Mouse (Mus musculus) telencephalon, adult 2 months (tissue): ENCODE measurements around the gene Zfp991.
"Not testable (repeated sequence)": the region's sequence is repeated elsewhere in the genome, so short reads cannot be mapped to it uniquely, and the experiment has no call there.

ENCODE experiments used
- DNase-seq: peaks from one replicate; pipeline ENCODE4 v3.0.0-alpha.2; 2011; ENCODE audit warnings: low read depth, low spot score

Gene Zfp991

GRCm38 (mm10) chr4:147131837-147132459 is at the start of gene Zfp991:
Gene Zfp991, plus strand, starts transcription at chr4:147132038.
- not testable (repeated sequence) for DNase-seq

GRCm38 (mm10) chr4:147095641-147096040 is 36.2 kb upstream of the Zfp991 start:
- not testable (repeated sequence) for DNase-seq

DNA sequence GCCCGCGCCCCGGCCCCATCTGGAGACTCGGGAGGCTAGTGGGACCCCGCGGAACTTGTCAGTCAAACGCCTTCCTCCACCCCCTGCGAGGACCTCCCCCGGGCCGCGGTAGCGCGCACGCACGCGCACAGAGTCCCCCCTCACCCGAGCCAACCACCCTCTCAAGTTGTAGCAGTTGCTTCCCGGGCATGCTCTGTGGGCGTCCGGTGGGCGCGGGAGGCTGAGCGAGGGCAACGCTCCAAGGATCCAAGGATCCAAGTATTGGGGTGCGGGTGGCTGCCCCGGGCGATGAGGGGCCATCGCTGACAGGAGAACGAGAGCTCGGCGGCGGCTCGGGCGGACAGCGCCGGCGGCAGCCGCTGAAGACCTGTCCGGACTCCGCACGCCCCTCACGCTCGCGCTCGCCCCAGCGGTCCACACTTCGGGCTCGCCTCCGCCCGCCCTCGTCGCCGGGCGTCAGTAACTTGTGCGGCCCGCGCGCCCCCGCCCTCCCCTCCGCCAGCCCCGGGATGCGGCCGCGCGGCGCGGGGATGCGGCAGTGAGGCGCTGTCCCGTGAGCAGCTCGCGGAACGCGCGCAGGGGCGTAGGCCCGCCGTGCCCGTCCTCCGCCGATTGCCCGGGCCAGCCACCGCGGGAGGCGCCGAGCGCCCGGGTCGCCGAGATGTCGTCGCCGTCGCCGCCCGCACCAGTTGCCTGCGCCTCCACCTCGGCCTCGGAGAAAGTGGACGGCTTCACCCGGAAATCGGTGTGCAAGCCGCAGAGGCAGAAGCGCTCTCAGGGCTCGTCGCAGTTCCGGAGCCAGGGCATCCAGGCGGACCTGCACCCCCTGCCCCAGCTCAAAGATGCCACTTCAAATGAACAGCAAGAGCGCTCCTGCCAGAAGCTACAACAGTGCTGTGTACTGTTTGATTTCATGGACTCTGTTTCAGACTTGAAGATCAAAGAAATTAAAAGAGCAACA is 29.9 kb upstream of the Zfp991 start:
- not testable (repeated sequence) for DNase-seq

DNA sequence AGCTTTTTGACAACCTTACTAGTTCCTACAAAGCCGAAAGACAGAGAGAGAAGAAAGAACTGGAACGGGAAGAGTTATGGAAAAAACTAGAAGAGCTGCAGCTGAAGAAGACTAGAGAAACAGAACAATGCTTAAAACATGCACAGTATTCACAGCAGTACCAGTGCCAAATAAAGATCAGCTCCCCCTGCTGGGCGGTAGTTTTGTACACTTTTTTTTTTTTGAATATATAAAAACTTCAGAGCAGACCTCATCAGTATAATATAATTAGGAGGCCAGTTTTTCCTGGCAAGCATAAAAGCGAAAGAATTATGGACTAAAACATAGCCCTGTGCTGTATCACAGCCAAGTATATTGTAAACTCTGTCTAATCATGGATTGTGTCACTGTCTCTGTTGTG is 28.0 kb upstream of the Zfp991 start:
- not testable (repeated sequence) for DNase-seq

DNA sequence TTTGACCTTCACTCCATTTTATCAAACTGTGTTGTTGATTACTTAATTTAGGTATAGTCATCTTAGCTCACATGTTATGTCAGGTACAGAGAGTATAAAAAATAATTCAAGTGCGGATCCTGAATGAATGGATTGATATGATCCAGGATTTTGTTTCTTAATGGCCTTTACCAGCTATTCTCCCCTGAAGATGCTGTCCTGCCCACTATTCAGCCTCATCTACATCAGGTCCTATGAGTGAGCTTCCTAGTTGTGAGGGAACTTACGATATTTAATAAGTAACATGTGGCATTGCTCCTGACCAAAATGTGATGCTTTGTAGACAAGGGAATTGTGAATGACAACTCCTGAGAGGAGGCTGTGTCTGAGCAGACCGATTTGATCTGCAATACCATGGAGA is 14.0 kb upstream of the Zfp991 start:
- not testable (repeated sequence) for DNase-seq

DNA sequence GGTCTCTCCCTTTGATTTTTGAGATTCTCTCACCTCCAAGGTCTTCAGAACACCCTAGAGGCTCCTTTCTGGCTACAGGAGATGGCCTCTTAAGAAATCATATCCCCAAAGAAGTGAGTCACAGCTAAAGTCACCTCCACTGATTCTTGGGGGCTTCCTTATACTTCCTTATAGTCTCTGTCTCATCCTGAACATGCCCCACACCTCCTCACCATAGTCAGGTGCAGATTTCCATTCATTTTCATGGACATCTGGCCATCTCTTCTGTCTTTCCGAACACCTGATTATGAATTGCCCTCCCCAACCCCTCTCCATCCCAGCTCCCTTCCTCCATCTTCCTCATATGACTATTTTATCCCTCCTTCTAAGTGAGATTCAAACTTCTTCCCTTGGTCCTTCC is 9.6 kb upstream of the Zfp991 start:
- DNase-seq: not testable (repeated sequence)

DNA sequence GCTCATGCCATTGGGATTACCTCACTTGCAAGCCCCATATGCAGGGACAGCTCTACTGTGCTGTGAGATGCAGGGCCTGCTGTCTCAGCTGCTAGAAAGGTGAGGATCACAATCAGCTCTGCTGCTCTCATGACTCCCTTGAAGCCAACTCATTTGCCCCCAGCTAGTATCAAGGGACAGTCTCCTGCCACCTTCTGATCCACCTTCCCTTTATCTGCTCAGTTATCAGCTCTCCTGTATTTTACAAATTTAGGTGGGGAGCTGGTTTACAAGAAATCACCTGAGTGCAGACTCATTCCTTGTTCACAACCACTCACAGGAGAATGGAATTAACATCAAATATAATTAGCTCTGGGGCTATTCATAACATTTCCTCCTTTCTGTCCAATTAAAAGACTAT is 8.0 kb upstream of the Zfp991 start:
- not testable (repeated sequence) for DNase-seq

DNA sequence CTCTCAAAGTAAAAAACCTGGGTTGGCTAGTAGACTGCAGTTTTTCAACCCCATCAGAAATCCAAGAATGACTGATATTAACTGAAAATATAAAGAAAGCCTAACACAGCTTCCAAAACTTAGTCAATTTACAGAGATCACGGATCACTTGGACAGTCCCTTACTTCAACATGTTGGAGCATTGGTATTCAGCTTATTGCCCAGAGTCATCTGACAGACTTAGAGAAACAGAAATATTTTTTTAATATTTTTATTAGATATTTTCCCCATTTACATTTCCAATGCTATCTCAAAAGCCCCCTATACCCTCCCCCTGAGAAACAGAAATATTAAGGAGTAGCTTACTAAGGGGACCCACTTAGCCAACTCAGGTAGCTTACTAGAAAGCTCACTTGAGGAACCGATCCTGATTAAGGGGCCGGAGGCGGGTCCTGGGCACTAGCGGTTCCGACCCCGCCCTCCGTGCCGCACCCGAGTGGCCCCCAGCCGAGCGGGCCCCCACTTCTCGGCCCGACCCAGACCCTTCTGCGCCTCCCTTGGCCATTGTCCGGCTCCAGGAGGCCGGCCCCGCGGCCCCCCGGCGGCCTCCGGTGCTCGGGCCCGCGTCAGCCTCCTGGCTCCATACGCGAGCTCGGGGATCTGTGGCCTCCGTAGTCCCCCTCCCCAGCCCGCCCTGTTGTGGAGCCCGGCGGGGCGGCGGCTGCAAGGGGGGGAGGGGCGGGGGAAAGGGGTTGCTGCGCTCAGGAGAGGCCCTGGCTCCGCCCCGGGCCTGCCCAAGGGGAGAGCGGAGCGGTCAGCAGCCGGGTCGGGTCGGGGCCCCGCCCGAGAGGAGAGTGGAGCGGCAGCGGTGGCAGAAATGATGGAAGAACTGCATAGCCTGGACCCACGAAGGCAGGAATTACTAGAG is 7.2 kb upstream of the Zfp991 start:
- DNase-seq: not testable (repeated sequence)

GRCm38 (mm10) chr4:147125326-147125725 is 6.5 kb upstream of the Zfp991 start:
- not testable (repeated sequence) for DNase-seq

DNA sequence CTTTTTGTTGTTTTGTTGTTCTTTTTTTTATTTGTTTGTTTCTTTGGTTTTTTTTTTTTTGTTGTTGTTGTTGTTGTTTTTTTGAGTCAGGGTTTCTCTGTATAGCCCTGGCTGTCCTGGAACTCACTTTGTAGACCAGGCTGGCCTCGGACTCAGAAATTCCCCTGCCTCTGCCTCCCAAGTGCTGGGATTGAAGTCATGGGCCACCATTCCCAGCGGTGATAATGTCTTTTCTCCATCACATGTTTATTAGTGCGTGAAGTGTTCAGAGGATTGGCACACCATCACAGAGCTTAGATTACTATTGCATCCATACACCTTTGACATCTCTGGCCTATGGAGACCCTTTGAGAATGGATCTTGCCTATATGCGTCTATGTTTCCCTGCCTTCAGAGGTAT is 6.0 kb upstream of the Zfp991 start:
- not testable (repeated sequence) for DNase-seq

- DNase-seq: not testable (repeated sequence)
These were observed 5.4 kb upstream of the Zfp991 start for GRCm38 (mm10) chr4:147126435-147126834.

DNA sequence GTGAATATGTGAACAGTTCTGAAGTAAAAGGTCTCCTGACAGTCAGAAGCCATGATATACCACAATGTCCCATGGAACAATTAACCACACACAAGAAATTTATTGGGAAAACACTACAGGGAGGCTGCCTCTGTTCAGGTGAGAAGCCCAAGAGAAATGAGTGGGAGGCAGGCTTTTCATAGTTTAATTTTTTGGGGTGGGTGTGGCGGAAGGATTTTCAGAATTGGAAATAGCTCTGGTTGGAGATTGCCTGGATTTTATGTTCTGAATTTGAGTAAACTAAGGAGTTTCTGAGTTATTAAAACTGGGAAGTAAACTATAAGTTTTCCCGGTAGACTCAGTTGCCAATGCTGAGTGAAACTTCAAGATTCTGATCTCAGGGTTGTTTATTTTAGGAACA is 4.7 kb upstream of the Zfp991 start:
- not testable (repeated sequence) for DNase-seq

DNA sequence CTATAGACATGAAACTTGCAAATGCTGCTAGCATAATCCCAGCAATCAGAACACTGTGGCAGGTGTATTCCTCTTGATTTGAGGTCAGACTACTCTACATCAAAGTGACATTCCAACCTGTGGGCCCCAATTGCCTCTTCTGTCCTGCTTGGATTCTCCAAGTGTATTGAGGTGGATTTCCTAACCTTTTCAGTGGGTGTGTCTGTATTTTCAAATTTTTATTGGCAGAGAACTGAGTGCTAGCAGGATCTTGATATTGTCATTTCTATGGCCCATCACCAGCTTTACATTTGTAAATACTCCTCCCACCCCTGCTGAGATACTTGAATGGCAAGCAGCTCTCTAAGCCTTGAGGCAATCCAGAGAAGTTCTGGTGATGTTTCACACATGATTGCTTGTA is 3.7 kb upstream of the Zfp991 start:
- DNase-seq: not testable (repeated sequence)

GRCm38 (mm10) chr4:147133596-147133995 is 1.8 kb downstream of the Zfp991 start:
- not testable (repeated sequence) for DNase-seq

DNA sequence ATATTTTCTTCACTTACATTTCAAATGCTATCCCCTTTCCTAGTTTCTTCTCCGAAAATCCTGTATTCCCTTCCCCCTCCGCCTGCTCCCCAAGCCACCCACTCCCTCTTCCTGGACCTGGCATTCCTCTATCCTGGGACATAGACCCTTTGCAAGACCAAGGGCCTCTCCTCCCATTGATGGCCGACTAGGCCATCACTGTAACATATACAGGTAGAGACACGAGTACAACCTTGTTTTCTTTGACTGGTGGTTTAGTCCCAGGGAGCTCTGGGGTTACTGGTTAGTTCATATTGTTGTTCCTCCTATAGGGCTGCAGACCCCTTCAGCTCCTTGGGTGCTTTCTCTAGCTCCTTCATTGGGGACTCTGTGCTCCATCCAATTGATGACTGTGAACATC is 9.9 kb downstream of the Zfp991 start:
- DNase-seq: not testable (repeated sequence)

DNA sequence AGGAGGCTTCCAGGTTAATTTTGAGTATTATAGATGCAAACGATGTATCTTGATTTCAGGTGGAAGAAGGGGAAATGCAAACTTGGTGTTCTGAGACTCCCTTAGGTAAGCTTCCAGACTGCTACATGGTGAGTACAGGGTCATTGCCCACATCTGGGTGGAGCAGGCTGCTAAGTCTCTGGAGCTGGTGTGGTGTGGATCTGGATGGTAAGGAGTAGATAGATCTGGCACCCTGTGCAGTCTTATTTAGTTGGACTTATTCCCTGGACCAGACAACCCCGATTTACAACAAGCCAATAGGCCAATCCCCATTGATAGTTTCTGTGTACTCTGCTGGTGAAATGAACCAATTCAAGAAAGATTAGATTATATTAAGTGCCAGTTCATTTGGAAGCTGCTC is 33.4 kb downstream of the Zfp991 start:
- DNase-seq: not testable (repeated sequence)

DNA sequence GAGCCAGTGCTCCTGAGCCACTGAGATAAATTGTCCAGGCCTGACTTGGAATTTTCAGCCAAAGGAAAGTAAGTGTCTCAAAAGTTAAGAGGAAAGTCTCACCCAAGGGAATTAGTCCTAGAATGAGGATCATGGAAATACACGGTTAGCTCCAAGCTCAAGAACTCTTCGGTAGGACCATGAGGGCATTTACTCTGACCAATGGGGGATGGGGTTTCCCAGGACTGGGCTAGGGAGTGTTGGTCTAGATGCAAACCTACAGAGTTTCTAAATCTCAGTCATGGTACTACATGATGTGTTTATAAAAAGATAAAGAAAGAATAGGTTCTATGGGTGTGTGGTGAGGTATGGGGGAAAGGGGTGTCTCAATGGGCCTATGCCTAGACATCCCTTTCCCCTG is 38.7 kb downstream of the Zfp991 start:
- not testable (repeated sequence) for DNase-seq

DNA sequence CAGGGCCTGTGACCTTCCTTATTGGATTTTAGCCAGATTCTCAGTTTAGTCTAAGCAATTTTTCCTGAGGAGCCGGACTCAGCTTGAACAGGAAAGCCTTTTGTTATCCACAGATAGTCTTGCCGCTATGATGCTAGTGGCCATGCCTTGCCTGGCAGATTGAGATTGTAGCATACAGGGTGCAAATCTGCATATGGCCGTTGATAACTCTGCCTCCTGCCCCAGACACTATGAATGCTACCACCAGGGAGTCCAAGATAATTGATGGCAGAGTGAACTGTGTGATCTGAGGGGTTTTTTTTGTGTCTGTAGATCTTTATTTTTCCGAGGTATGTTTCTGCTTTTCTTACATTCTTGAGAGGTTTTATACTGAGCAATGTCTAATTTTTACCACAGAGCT is 39.7 kb downstream of the Zfp991 start:
- DNase-seq: not testable (repeated sequence)

- DNase-seq: not testable (repeated sequence)
These were observed 44.5 kb downstream of the Zfp991 start for GRCm38 (mm10) chr4:147176279-147176880.

DNA sequence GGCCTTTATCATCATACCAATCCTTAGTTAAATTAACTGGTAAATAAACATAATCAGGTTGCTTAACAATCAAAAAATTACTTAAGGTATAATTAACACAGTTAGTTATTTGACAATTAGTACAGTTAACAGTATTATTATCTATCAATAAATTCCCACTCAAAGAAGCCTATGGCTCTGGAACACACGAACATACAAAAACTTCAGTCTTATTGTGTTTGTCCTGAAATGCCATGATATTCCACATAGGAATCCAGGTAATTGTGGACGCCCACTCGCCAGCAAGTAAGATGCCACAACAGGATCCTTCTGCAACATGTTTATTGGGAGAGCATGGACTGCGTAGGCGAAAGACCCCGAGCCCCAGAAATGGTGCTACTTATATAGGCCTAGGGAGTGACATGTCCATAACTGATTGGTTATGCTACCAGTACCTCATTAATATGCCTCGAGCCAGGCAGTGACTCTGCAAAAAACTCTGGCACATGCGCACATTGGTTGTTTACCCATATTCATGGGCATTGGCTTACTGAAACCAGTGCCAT is 49.4 kb downstream of the Zfp991 start:
- DNase-seq: not testable (repeated sequence)
